In the genomic region with DNA sequence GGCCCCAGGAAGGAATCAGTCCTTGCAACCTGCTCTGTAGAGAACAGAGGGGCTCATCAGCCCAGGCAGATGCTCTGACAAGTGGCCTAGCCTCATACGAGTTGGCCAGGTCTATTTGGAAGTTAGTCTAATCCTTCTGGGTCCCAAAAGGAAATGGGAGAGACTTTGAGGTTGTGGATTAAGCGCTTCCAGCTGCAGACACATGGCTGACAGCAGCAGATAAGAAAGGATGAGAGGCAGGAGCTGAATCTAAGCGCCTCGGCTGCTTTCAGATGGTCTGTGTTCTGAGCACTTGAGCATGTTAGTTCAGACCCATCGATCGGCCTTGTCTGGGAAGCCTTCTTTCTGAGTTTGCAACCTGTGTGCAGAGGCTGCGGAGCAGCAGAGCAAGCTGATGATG, we compare ENCODE assay signal across 23 mouse cellular contexts.
DNase-seq lines count a peak whose midpoint lies in the region; ATAC-seq lines count a peak whose summit lies in the region.
"Had no signal": no experiment of that assay in that cellular context is flagged by ENCODE, and none has a peak within 500 bp of the region (broad histone marks: within the 10 kb centered on the region; RNA-seq: fewer than 3 reads in every experiment).

No protein-coding gene starts in this region.

- no peak overlapping the region for H3K4me3 ChIP-seq in embryonic facial prominence, embryonic 14.5 days (ENCODE audit: low read depth, low read length)
- H3K4me3 ChIP-seq in embryonic facial prominence, embryonic 10.5 days, result no peak overlapping the region
- no peak overlapping the region for H3K4me3 ChIP-seq in midbrain, embryonic 16.5 days (ENCODE audit: low read depth, low read length)
- H3K4me3 ChIP-seq in midbrain, embryonic 14.5 days (replicated peaks; ENCODE audit: low read depth, low read length), result no peak overlapping the region
- H3K4me3 ChIP-seq: embryonic facial prominence, embryonic 12.5 days; forebrain, embryonic 12.5 days; heart, embryonic 13.5 days; hindbrain, embryonic 15.5 days had no signal

- no peak overlapping the region for H3K27ac ChIP-seq in embryonic facial prominence, embryonic 14.5 days (replicated peaks; ENCODE audit: low read depth, low read length)
- no peak overlapping the region for H3K27ac ChIP-seq in embryonic facial prominence, embryonic 10.5 days (replicated peaks)
- H3K27ac ChIP-seq in midbrain, embryonic 16.5 days (ENCODE audit: low read length), result no peak overlapping the region
- no peak overlapping the region for H3K27ac ChIP-seq in midbrain, embryonic 14.5 days (replicated peaks; ENCODE audit: low read depth, low read length)
- H3K27ac ChIP-seq: embryonic facial prominence, embryonic 12.5 days; forebrain, embryonic 12.5 days; heart, embryonic 13.5 days; hindbrain, embryonic 15.5 days had no signal

- DNase-seq in embryonic facial prominence, embryonic 14.5 days (ENCODE audit: low spot score), result peak; percentile 4
- no peak for DNase-seq in embryonic facial prominence, embryonic 10.5 days (ENCODE audit: low spot score)
- peak; percentile 21 to 44 for DNase-seq in heart, adult 9 months (ENCODE audit: low spot score in 2 of 2)
- DNase-seq in heart, postnatal 25 days (ENCODE audit: low spot score), result no peak
- no peak for DNase-seq in midbrain, embryonic 14.5 days
- DNase-seq in spleen, postnatal 10 days (ENCODE audit: low spot score in 2 of 2), result no peak
- DNase-seq: adrenal gland, adult 8-10 months; adrenal gland, postnatal 36 days; B cell, adult 2 months; cerebellum, adult 11 months; cerebellum, adult 8-10 months; cerebellum, postnatal 14 days; embryo, embryonic 11 days; gastrocnemius, postnatal 10 days had no signal

- no peaks in the 10 kb centered on the region for H3K27me3 ChIP-seq in embryonic facial prominence, embryonic 14.5 days (replicated peaks; ENCODE audit: control insufficient read depth, insufficient read depth, low read length)
- H3K27me3 ChIP-seq in embryonic facial prominence, embryonic 10.5 days (replicated peaks; ENCODE audit: low read depth, poor library complexity, severe bottlenecking), result no peaks in the 10 kb centered on the region
- no peaks in the 10 kb centered on the region for H3K27me3 ChIP-seq in midbrain, embryonic 16.5 days (ENCODE audit: control insufficient read depth, insufficient read depth, low read depth, low read length)
- H3K27me3 ChIP-seq in midbrain, embryonic 14.5 days (ENCODE audit: control insufficient read depth, insufficient read depth, low read length), result no peaks in the 10 kb centered on the region
- H3K27me3 ChIP-seq: embryonic facial prominence, embryonic 12.5 days; forebrain, embryonic 12.5 days; hindbrain, embryonic 15.5 days had no signal

- ATAC-seq in embryonic facial prominence, embryonic 14.5 days (ENCODE audit: low read depth), result no peak
- ATAC-seq in midbrain, embryonic 16.5 days, result peak; percentile 36; the same call in 1 of the 2 replicates
- ATAC-seq in midbrain, embryonic 14.5 days (ENCODE audit: low FRiP score, low TSS enrichment), result no peak
- ATAC-seq: CD4-positive, CD25-positive, alpha-beta regulatory T cell, adult 4 months; forebrain, embryonic 16.5 days; intestine, embryonic 16.5 days had no signal

- no peaks in the 10 kb centered on the region for H3K36me3 ChIP-seq in embryonic facial prominence, embryonic 14.5 days (ENCODE audit: control insufficient read depth, insufficient read depth, low read length)
- H3K36me3 ChIP-seq in embryonic facial prominence, embryonic 10.5 days (replicated peaks), result no peaks in the 10 kb centered on the region
- H3K36me3 ChIP-seq in midbrain, embryonic 16.5 days (ENCODE audit: control insufficient read depth, insufficient read depth, low read length), result no peaks in the 10 kb centered on the region
- H3K36me3 ChIP-seq in midbrain, embryonic 14.5 days (ENCODE audit: control insufficient read depth, insufficient read depth, low read length), result no peaks in the 10 kb centered on the region
- H3K36me3 ChIP-seq: embryonic facial prominence, embryonic 12.5 days; forebrain, embryonic 12.5 days; G1E; heart, embryonic 13.5 days; hindbrain, embryonic 15.5 days had no signal

- H3K9ac ChIP-seq in embryonic facial prominence, embryonic 14.5 days (ENCODE audit: low read depth, low read length), result no peak overlapping the region
- no peak overlapping the region for H3K9ac ChIP-seq in midbrain, embryonic 16.5 days (ENCODE audit: low read depth, low read length)
- H3K9ac ChIP-seq in midbrain, embryonic 14.5 days (replicated peaks; ENCODE audit: low read length), result no peak overlapping the region
- H3K9ac ChIP-seq: embryonic facial prominence, embryonic 12.5 days; forebrain, embryonic 12.5 days; heart, embryonic 13.5 days; hindbrain, embryonic 15.5 days had no signal

- intact Hi-C loops in heart, postnatal 25 days (cut with DNase I), result no loop called here

- no peaks in the 10 kb centered on the region for H3K4me1 ChIP-seq in embryonic facial prominence, embryonic 14.5 days (ENCODE audit: control insufficient read depth, insufficient read depth, low read length)
- H3K4me1 ChIP-seq in embryonic facial prominence, embryonic 10.5 days, result peaks cover 7% of the 10 kb centered on the region; the same call in 1 of the 2 replicates
- no peaks in the 10 kb centered on the region for H3K4me1 ChIP-seq in midbrain, embryonic 16.5 days (ENCODE audit: control insufficient read depth, insufficient read depth, low read length)
- H3K4me1 ChIP-seq in midbrain, embryonic 14.5 days (ENCODE audit: control insufficient read depth, insufficient read depth, low read length), result no peaks in the 10 kb centered on the region
- H3K4me1 ChIP-seq: embryonic facial prominence, embryonic 12.5 days; forebrain, embryonic 12.5 days; hindbrain, embryonic 15.5 days had no signal

- H3K9me3 ChIP-seq in embryonic facial prominence, embryonic 14.5 days (ENCODE audit: control insufficient read depth, low read length), result no peaks in the 10 kb centered on the region
- no peaks in the 10 kb centered on the region for H3K9me3 ChIP-seq in embryonic facial prominence, embryonic 10.5 days
- no peaks in the 10 kb centered on the region for H3K9me3 ChIP-seq in midbrain, embryonic 16.5 days (replicated peaks; ENCODE audit: control insufficient read depth, low read length, poor library complexity, severe bottlenecking)
- H3K9me3 ChIP-seq in midbrain, embryonic 14.5 days (ENCODE audit: control insufficient read depth, low read length), result no peaks in the 10 kb centered on the region
- H3K9me3 ChIP-seq: embryonic facial prominence, embryonic 12.5 days; forebrain, embryonic 12.5 days; G1E; heart, embryonic 13.5 days; hindbrain, embryonic 15.5 days had no signal

- WGBS in embryonic facial prominence, embryonic 14.5 days, result 57% methylated on average over 7 of the region's 7 CpGs
- 72% methylated on average over 7 of the region's 7 CpGs for WGBS in embryonic facial prominence, embryonic 10.5 days
- WGBS in midbrain, embryonic 16.5 days, result 57% methylated on average over 7 of the region's 7 CpGs
- WGBS in midbrain, embryonic 14.5 days, result 71% methylated on average over 7 of the region's 7 CpGs

- no peak overlapping the region for H3K4me2 ChIP-seq in embryonic facial prominence, embryonic 14.5 days (ENCODE audit: low read depth, low read length)
- H3K4me2 ChIP-seq in midbrain, embryonic 16.5 days (ENCODE audit: low read length), result no peak overlapping the region
- H3K4me2 ChIP-seq in midbrain, embryonic 14.5 days (ENCODE audit: low read length), result no peak overlapping the region
- H3K4me2 ChIP-seq: embryonic facial prominence, embryonic 12.5 days; forebrain, embryonic 12.5 days; heart, embryonic 13.5 days; hindbrain, embryonic 15.5 days had no signal

Comparison
In these comparisons a context has a peak if more than half of its experiments do, and no peak if none do; other contexts are left out.
1. DNase-seq: peak in embryonic facial prominence, embryonic 14.5 days (single experiment) and heart, adult 9 months (2 of 2); none in embryonic facial prominence, embryonic 10.5 days (single experiment), heart, postnatal 25 days (single experiment), midbrain, embryonic 14.5 days (single experiment) and spleen, postnatal 10 days (0 of 2).